Mouse (Mus musculus) lung, adult 2 months (tissue): ENCODE results near the gene Xlr4a.
"Not testable (repeated sequence)": the region's sequence is repeated elsewhere in the genome, so short reads cannot be mapped to it uniquely, and the experiment has no call there.

ENCODE experiments used
- CTCF ChIP-seq: fragments of 200-500 bp; IDR thresholded peaks from 2 replicates; pipeline ENCODE4 v1.5.1; 2011; ENCODE audit warnings: mild to moderate bottlenecking, low read length, control low read depth; ENCODE audit not compliant: insufficient read depth
- POLR2A ChIP-seq: fragments of 200-500 bp; IDR thresholded peaks from 2 replicates; pipeline ENCODE4 v1.6.1; 2011; ENCODE audit warnings: low read depth, mild to moderate bottlenecking, control low read depth, low read length, borderline replicate concordance; ENCODE audit errors: extremely low read depth

GRCm38 (mm10) chrX:73122859-73123829, 40.9 kb upstream of the Xlr4a start:
- not testable (repeated sequence) for TF ChIP-seq CTCF, POLR2A
